Mouse (Mus musculus): ENCODE measurements at regions not wholly inside any gene's neighbourhood (a gene's known extent, or its start where the extent isn't known, plus 50 kb on each side); places are given as distances from the start of the nearest gene placed in this dataset.
"Not testable (repeated sequence)": the region's sequence is repeated elsewhere in the genome, so short reads cannot be mapped to it uniquely, and the experiment has no call there.

DNA sequence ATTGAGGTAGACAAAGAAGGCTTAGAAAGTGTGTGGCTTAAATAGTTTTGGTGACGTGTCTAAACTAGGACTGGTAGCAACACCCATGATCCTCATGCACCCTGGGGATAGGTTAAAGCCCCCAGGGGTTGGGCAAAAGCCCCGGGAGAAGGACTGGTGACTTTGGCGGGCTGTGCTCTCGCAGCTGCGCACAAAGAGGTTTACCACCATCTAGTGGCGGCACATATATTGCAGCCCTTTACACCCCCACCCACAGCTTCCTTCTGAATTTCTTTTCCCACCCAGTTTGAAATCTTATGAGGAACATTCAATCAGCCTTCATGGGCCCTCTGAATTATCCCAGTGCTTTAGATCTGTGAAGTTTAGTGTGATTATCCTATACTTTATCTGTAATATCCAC is 130.9 kb upstream of the Zfp808 start:
- not testable (repeated sequence) for TF ChIP-seq POLR2A (IDR thresholded peaks at IDR 0.05; ENCODE audit: low read depth, low read length)
- TF ChIP-seq CTCF (IDR thresholded peaks at IDR 0.05; ENCODE audit: extremely low read depth, insufficient read length, insufficient replicate concordance, low read depth, low read length): peak; percentile 27; the same call in 1 of the 2 replicates
